Mouse (Mus musculus): ENCODE measurements around the gene Arpc5.
"Not testable (repeated sequence)": the region's sequence is repeated elsewhere in the genome, so short reads cannot be mapped to it uniquely, and the experiment has no call there.

Arpc5 gene

GRCm38 (mm10) chr1:152779071-152779737 lies 12.9 kb downstream of the Arpc5 start:
- DNase-seq (ENCODE audit: low spot score) = peak; percentile 70

GRCm38 (mm10) chr1:152784620-152785019 lies 18.3 kb downstream of the Arpc5 start:
- DNase-seq (ENCODE audit: low spot score) = no peak

GRCm38 (mm10) chr1:152785446-152785845 lies 19.1 kb downstream of the Arpc5 start:
- not testable (repeated sequence) for DNase-seq (ENCODE audit: low spot score)

- DNase-seq (ENCODE audit: low spot score) = no peak
Observed at GRCm38 (mm10) chr1:152786953-152787352, 20.6 kb downstream of the Arpc5 start.

GRCm38 (mm10) chr1:152788121-152788660 lies 21.8 kb downstream of the Arpc5 start:
- DNase-seq (ENCODE audit: low spot score) = no peak

- no peak for DNase-seq (ENCODE audit: low spot score)
Observed at GRCm38 (mm10) chr1:152790254-152790653, 23.9 kb downstream of the Arpc5 start.

GRCm38 (mm10) chr1:152790821-152791220 lies 24.5 kb downstream of the Arpc5 start:
- DNase-seq (ENCODE audit: low spot score) = no peak

GRCm38 (mm10) chr1:152791269-152791668 lies 24.9 kb downstream of the Arpc5 start:
- no peak for DNase-seq (ENCODE audit: low spot score)

- DNase-seq (ENCODE audit: low spot score) = no peak
Observed at GRCm38 (mm10) chr1:152792736-152793494, 26.6 kb downstream of the Arpc5 start.

- no peak for DNase-seq (ENCODE audit: low spot score)
Observed at GRCm38 (mm10) chr1:152793495-152794130, 27.3 kb downstream of the Arpc5 start.

GRCm38 (mm10) chr1:152795688-152796255 lies 29.4 kb downstream of the Arpc5 start:
- no peak for DNase-seq (ENCODE audit: low spot score)

- DNase-seq (ENCODE audit: low spot score) = no peak
Observed at GRCm38 (mm10) chr1:152796683-152797263, 30.4 kb downstream of the Arpc5 start.

- no peak for DNase-seq (ENCODE audit: low spot score)
Observed at GRCm38 (mm10) chr1:152798125-152798524, 31.8 kb downstream of the Arpc5 start.

- no peak for DNase-seq (ENCODE audit: low spot score)
Observed at GRCm38 (mm10) chr1:152799897-152800296, 33.6 kb downstream of the Arpc5 start, which contains the start of gene Ncf2. Gene Ncf2 (plus strand): TSS chr1:152800194.

- DNase-seq (ENCODE audit: low spot score) = no peak
Observed at GRCm38 (mm10) chr1:152800633-152801176, 34.4 kb downstream of the Arpc5 start.

- DNase-seq (ENCODE audit: low spot score) = no peak
Observed at GRCm38 (mm10) chr1:152804907-152805306, 38.6 kb downstream of the Arpc5 start.

GRCm38 (mm10) chr1:152807619-152808391 lies 41.5 kb downstream of the Arpc5 start:
- DNase-seq (ENCODE audit: low spot score) = no peak

GRCm38 (mm10) chr1:152808392-152808680 lies 42.0 kb downstream of the Arpc5 start:
- DNase-seq (ENCODE audit: low spot score) = no peak

GRCm38 (mm10) chr1:152809541-152810252 lies 43.4 kb downstream of the Arpc5 start:
- no peak for DNase-seq (ENCODE audit: low spot score)
